Mouse (Mus musculus) embryonic stem cell, embryonic (primary cell): Measurements from ENCODE around the gene Prx.
"Not testable (repeated sequence)": the region's sequence is repeated elsewhere in the genome, so short reads cannot be mapped to it uniquely, and the experiment has no call there.

Source experiments
- CTCF ChIA-PET, 4 experiments: fragments of 300-600 bp in 2 of 4; fragments of 350-600 bp in 2 of 4; sonication (Branson Sonifier 250); formaldehyde crosslinking; loops; one replicate each; lab custom pipeline; 2022; ENCODE audit warnings: inconsistent platforms in 2 of 4; lab: Charles Lee
- POLR2A ChIA-PET, 4 experiments: fragments of 300-600 bp in 2 of 4; fragments of 350-600 bp in 2 of 4; sonication (Branson Sonifier 250); formaldehyde crosslinking; loops; one replicate each; lab custom pipeline; 2022; ENCODE audit warnings: antibody characterized with exemption in 4 of 4, inconsistent platforms in 1 of 4; lab: Charles Lee

Gene Prx

DNA sequence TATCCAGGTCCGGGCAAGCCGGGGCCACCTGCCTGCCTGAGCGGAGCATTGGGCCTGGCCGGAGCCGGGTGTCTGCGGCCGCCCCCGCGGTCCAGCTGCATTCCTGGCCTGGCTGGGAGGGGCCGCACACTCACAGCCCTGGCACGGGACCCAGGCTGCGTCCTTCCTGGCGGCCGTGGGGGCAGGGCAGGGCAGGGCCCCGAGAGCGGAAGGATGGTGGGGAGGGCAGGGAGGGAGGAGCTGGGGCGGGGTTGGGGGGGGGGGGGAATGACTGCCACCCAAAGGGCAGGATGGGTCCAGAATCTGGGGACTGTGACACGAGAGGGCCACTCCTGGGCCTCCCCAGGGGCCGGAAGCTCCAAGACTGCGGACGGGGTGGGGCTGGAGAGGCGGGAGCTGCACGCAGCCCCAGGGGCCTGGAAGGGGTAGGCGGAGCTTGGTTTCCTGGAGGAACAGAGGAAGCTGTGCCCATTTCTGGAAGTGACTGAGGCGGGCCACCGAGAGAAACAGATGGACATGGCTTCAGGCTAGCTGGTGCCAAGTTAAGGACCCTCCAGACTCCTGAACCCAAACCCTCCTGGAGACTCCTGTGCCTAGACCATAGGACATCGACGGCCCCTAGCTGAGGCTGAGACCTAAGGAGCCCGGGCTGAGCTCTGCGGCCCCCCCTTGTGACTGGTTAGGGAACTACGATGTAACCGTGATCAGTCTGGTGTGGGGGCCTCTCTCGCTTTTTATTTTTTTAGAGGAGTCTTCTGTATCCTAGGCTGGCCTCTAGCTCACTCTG, 8.4 kb upstream of the Prx start:
- POLR2A ChIA-PET = interaction anchor here (0.5 to 17.5 kb wide), 100 partner anchors 8 to 888 kb away, joined by 3 to 551 read pairs (median 4); partner anchors contain the start of genes Prx (in 3 of the 4), Sertad3 (in 3 of the 4), Akt2 (in 2 of the 4) and BC024978 (in 1 of the 4)
- CTCF ChIA-PET = interaction anchor here (0.5 to 5.5 kb wide), 92 partner anchors 9 to 1856 kb away, joined by 3 to 131 read pairs (median 4); partner anchors contain the start of genes Prx (in 3 of the 4), BC024978 (in 1 of the 4), Blvrb (in 1 of the 4) and Coq8b (in 1 of the 4)

DNA sequence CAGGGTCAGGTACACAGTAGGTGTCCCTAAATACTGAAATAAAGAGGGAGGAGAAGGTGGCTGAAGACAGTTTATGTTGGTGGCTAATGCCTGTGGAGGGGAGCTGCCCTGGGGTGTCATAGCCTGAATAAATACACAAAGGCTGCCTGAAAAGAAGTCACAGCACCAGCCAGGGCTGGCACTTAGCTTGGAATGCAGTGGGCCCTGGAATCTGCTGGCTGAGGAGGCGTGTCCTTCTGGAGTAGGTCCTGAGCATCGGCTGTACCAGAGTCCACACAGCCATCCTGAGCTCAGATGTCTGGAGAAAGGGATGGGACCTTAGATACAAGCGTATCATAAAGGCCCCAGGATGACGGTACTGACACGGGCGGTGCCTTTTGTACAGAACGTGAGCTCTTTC, 7.3 kb upstream of the Prx start:
- ChIA-PET POLR2A (interaction anchor here (0.6 to 17.5 kb wide), 36 partner anchors 8 to 313 kb away, joined by 3 to 551 read pairs (median 5); partner anchors contain the start of genes Prx (in 3 of the 4), Akt2 (in 1 of the 4), Blvrb (in 1 of the 4) and Rab4b (in 1 of the 4)), CTCF (interaction anchor here (0.6 to 5.5 kb wide), 27 partner anchors 9 to 296 kb away, joined by 3 to 131 read pairs (median 9); partner anchors contain the start of genes BC024978 (in 1 of the 4), Blvrb (in 1 of the 4), Coq8b (in 1 of the 4) and Prx (in 1 of the 4))

DNA sequence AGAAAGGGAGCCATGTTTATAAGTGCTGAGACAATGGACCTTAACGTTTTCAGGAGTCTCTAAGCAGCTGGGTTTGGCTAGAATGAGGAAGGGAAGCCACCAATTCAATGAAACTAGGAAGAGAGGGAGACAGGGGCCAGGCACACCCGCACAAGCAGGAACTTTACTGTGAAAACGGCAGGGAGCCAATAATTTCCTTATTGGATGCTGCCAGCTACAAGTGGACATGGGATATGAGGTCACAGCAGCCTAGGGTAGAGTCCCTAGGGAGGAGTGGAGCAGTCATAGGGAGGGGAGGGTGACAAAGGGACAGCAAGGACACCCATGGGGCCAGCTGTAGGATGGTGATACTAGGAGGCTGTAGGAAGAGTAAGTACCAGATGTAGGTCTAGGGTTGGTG, 6.1 kb upstream of the Prx start:
- POLR2A ChIA-PET = interaction anchor here in 3 of 4 experiments (1.0 to 17.5 kb wide), 6 partner anchors 10 to 17 kb away, joined by 3 to 551 read pairs (median 96); partner anchors contain the start of gene Prx (in 2 of the 3)
- CTCF ChIA-PET = interaction anchor here in 3 of 4 experiments (0.6 to 3.8 kb wide), 5 partner anchors 11 to 262 kb away, joined by 3 to 131 read pairs (median 3); partner anchors contain the start of gene Prx (in 1 of the 3)

DNA sequence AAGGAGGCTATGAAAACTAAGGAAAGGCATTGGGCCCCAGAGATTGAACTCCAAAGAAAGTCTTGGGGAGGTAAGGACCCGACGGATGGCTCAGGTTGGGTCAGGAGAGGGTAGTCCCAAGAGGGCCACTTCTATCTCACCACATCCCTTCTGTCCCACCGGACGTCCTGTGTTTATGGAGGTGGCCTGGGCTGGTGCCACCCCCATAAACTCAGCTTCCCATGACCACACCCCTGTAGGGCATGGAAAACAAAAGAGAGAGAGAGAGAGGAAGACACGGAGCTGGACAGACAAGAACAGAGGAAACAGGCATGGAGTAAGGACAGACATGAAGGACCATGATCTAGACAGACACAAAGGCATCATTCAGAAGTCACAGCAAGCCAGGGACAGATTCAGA, 5.7 kb upstream of the Prx start:
- ChIA-PET CTCF (interaction anchor here in 3 of 4 experiments (0.6 to 3.8 kb wide), 4 partner anchors 11 to 263 kb away, joined by 3 to 131 read pairs (median 3); partner anchors contain the start of gene Prx (in 1 of the 3)), POLR2A (interaction anchor here in 3 of 4 experiments (2.1 to 17.5 kb wide), 5 partner anchors 9 to 18 kb away, joined by 7 to 551 read pairs (median 109); partner anchors contain the start of gene Prx (in 2 of the 3))

DNA sequence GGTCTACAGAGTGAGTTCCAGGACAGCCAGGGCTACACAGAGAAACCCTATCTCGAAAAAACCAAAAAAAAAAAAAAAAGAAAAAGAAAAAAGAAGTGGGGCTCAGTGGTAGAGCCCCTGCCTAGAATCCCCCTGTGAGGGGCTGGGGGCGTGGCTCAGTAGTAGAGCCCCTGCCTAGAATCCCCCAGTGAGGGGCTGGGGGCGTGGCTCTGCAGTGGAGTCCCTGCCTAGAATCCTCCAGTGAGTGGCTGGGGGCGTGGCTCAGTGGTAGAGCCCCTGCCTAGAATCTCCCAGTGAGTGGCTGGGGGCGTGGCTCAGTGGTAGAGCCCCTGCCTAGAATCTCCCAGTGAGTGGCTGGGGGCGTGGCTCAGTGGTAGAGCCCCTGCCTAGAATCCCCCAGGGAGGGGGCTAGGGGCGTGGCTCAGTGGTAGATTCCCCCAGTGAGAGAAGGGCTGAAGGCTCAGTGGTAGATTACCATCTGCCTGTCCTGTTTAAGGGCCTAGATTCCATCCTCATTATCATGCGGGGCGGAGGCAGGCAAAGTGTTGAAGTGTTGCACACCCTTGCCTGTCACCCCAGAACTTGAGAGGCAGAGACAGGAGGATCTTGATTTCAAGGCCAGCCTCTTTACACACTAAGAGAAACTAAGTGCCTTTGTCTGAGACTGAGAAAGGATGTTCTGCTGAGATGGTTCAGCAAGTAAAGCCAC, 4.3 kb upstream of the Prx start:
- CTCF ChIA-PET = not testable (repeated sequence)
- POLR2A ChIA-PET = interaction anchor here in 3 of 4 experiments (1.0 to 17.5 kb wide), 5 partner anchors 8 to 22 kb away, joined by 4 to 551 read pairs (median 109); partner anchors contain the start of gene Prx (in 2 of the 3)

DNA sequence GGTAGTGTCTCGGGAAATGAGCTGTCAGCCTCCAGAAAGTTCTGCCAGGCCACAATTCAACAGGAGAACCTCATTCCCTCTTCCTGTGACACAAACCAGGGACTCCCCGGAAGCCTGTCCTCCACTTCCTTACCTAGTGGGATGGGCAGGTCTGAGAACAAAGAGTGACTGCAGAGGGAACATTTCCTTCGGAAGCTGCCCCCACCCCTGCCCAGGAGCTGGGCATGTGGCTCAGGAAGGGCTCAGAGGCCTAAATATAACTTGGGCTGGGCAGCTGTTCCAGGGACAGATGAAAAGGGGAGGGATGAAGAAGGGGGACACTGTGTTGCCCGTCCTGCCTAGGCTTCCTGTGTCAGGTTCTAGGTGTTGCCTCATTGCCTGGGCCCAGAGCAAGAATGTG, 2.5 kb downstream of the Prx start:
- CTCF ChIA-PET = interaction anchor here in 3 of 4 experiments (0.5 to 10.6 kb wide), 10 partner anchors 10 to 142 kb away, joined by 3 to 131 read pairs (median 4); no protein-coding TSS in a partner anchor
- POLR2A ChIA-PET = interaction anchor here (0.5 to 15.7 kb wide), 16 partner anchors 9 to 1713 kb away, joined by 3 to 551 read pairs (median 4); partner anchors contain the start of genes Sertad1 (in 3 of the 4) and Sertad3 (in 1 of the 4)

DNA sequence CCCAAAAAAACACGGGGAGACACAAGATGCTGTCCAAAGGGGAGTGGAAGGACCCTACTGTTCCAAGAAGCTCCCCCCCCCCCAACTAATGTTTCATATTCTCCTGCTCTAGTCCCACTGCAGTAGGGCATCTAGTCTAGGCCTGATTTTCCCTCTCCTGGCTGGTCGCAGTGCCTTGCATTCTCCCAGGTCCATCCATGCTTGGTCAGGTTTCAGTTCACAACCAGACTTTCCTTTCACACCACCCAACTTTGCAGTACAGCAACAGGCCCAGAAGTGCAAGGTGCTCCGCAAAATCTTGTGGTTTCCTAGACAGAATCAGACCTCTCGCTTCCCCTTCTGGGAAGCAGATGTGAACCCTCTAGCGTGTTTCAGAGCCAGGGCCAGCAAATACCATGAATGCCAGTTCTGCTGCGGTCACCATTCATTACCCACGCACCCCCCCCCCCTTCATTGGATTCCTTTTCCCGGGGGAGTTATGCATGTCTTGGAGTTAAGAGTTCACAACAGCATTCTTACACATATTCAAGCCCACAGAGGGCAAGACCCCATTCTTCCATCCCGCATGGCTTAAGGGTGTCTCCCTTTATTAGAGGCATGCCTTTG, 7.7 kb downstream of the Prx start:
- ChIA-PET POLR2A (interaction anchor here (0.5 to 15.7 kb wide), 112 partner anchors 8 to 1707 kb away, joined by 3 to 551 read pairs (median 6); partner anchors contain the start of genes Prx (in 3 of the 4), Sertad1 (in 3 of the 4), Map3k10 (in 2 of the 4) and Rab4b (in 2 of the 4)), CTCF (interaction anchor here (0.6 to 10.6 kb wide), 21 partner anchors 10 to 181 kb away, joined by 3 to 131 read pairs (median 13); partner anchors contain the start of genes Sertad1 (in 3 of the 4) and Hipk4 (in 1 of the 4))

DNA sequence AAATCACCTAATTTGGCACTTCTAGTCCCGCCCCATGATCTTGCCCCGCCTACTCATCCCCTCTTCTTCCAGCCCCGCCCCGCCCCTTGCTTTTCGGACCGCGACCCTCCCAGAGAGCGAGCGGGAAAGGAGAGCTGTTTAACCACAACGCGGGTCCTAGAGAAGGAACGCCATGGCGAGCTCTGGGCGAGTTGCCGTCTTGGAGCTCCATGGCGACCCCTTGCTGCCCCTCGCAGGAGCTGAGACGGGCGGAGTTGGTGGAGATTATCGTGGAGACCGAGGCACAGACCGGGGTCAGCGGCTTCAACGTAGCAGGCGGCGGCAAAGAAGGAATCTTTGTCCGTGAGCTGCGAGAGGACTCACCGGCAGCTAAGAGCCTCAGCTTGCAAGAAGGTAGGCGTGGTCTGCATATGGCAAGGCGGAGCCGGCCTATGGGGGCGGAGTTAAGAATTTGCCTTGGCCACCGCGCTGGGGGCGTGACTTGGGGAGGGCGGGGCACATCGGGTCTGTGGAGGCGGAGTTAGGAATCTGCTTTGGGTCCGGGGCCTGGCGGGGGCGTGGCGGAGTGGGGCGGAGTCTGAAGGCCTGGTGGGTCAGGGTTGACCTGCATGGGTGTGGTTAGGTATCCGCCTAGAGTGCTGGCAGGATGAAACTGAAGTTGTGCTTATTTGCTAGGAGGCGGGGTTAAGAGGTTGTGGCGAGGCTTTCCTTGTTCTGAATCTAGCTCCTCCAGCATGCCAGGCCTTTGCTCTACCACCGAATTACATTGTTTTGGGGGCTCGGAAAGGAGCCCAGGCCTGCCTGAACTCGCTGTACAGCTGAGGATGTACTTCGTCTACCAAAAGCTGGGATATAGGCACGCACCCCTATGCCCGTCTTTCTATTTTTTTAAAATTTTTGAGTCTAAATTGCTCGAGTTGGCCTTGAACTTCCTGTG, 8.9 kb downstream of the Prx start:
- CTCF ChIA-PET = interaction anchor here (0.6 to 10.6 kb wide), 61 partner anchors 9 to 1345 kb away, joined by 3 to 131 read pairs (median 5); partner anchors contain the start of genes Sertad1 (in 3 of the 4), Ttc9b (in 2 of the 4), Hipk4 (in 1 of the 4) and Prx (in 1 of the 4)

DNA sequence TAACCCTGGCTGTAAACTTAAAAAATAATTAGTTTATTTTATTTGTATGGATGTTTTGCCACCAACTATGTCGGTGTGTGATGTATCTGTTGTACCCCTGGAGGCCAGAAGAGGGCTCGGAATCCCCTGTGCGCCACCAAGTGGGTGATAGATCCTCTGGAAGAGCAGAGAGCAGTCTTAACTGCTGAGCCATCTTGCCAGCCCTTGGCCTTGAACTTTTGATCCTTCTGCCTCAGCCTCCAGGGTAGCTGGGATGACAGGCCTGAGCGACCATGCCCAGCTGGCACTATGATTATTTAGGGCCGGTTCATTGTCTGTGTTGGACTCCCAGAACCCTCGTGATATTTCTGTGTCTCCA, 9.5 kb downstream of the Prx start:
- ChIA-PET CTCF (interaction anchor here (0.6 to 10.6 kb wide), 35 partner anchors 8 to 1219 kb away, joined by 3 to 131 read pairs (median 6); partner anchors contain the start of genes Ttc9b (in 2 of the 4), Hipk4 (in 1 of the 4), Sertad1 (in 1 of the 4) and Zfp60 (in 1 of the 4)), POLR2A (interaction anchor here (0.6 to 15.7 kb wide), 76 partner anchors 10 to 334 kb away, joined by 3 to 551 read pairs (median 8); partner anchors contain the start of genes Sertad1 (in 3 of the 4), Prx (in 2 of the 4), Sertad3 (in 2 of the 4) and Akt2 (in 1 of the 4))

More for the DNA sequence above, 8.9 kb downstream of the Prx start:
- POLR2A ChIA-PET = interaction anchor here (0.5 to 15.7 kb wide), 174 partner anchors 9 to 1706 kb away, joined by 3 to 551 read pairs (median 5); partner anchors contain the start of genes Sertad1 (in 4 of the 4), Prx (in 3 of the 4), Sertad3 (in 3 of the 4) and Map3k10 (in 2 of the 4)

DNA sequence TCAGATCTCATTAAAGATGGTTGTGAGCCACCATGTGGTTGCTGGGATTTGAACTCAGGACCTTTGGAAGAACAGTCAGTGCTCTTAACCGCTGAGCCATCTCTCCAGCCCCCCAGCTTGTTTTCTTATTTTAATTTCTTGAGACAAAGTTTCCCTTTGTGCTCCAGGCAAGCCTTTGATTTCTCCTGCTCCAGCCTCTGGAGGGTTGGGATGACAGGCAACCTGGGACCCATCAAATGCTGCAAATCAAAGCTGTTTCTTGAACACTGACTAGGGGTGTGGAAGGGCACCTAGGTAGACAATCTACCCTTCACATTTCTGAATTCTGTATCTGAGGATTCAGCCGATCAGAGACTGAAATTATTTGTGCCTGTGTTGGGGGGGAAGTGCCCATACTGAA, 11.7 kb downstream of the Prx start:
- ChIA-PET POLR2A (interaction anchor here in 2 of 4 experiments (0.8 to 15.7 kb wide), 15 partner anchors 8 to 164 kb away, joined by 3 to 405 read pairs (median 3); partner anchors contain the start of genes Sertad1 (in 2 of the 2) and Prx (in 1 of the 2)), CTCF (interaction anchor here (0.7 to 4.4 kb wide), 14 partner anchors 9 to 61 kb away, joined by 3 to 57 read pairs (median 4); partner anchors contain the start of gene Sertad1 (in 1 of the 4))

DNA sequence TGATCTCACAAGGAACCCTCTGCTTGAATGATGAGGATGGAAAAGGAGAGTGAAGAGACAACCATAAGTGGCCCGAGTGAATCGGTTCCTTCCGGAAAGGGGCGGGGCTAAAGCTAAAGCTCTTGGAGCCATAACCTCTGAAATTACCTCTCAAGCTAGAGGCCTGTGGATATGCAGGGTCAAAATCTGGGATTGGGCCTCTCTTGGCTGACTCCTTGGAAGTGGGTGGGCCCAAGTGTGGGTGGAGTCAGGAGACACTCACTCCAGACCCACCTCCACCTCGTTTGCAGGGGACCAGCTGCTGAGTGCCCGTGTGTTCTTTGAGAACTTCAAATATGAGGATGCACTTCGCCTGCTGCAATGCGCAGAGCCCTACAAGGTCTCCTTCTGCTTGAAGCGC, 15.8 kb downstream of the Prx start:
- POLR2A ChIA-PET = interaction anchor here (0.5 to 2.0 kb wide), 17 partner anchors 9 to 206 kb away, joined by 3 to 10 read pairs (median 4); partner anchors contain the start of gene Sertad1 (in 3 of the 4)
- CTCF ChIA-PET = interaction anchor here (0.6 to 2.1 kb wide), 10 partner anchors 11 to 282 kb away, joined by 3 to 14 read pairs (median 5); partner anchors contain the start of genes Coq8b (in 1 of the 4) and Zfp607b (in 1 of the 4)

DNA sequence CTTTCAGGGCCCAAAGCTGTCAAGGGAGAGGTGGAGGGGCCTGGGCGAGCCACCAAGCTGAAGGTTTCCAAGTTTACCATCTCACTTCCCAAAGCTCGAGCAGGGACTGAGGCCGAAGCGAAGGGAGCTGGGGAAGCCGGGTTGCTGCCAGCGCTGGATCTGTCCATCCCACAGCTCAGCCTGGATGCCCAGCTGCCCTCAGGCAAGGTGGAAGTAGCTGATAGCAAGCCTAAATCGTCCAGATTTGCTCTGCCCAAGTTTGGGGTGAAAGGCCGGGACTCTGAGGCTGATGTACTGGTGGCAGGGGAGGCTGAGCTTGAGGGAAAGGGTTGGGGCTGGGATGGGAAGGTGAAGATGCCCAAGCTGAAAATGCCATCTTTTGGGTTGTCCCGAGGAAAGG, 19.2 kb downstream of the Prx start:
- ChIA-PET POLR2A (interaction anchor here in 3 of 4 experiments (0.8 to 6.6 kb wide), 17 partner anchors 8 to 51 kb away, joined by 3 to 97 read pairs (median 5); partner anchors contain the start of gene Sertad1 (in 2 of the 3)), CTCF (interaction anchor here (0.5 to 5.3 kb wide), 18 partner anchors 8 to 1783 kb away, joined by 3 to 57 read pairs (median 5); partner anchors contain the start of gene Sertad1 (in 1 of the 4))

DNA sequence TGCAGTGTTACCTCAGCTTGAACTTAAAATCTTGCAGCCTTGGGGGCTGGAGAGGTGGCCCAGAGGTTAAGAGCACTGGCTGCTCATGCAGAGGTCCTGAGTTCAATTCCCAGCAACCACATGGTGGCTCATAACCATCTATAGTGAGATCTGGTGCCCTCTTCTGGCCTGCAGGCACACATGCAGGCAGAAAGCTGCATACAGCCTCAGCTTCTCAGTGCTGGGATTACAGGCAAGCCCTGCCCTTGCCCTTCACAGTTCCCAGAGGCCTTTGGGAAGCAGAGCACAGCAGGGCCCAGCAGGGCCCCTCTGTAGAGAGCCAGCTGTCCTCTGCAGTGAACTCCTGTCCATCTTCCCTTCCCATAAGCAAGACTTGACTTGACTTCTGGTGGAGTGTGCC, 21.0 kb downstream of the Prx start:
- POLR2A ChIA-PET = interaction anchor here (0.6 to 6.6 kb wide), 65 partner anchors 9 to 324 kb away, joined by 3 to 97 read pairs (median 4); partner anchors contain the start of genes Sertad1 (in 3 of the 4), Akt2 (in 2 of the 4), BC024978 (in 1 of the 4) and Snrpa (in 1 of the 4)
- CTCF ChIA-PET = interaction anchor here (0.6 to 5.3 kb wide), 67 partner anchors 8 to 628 kb away, joined by 3 to 57 read pairs (median 4); partner anchors contain the start of genes Sertad1 (in 2 of the 4), Sertad3 (in 1 of the 4) and Zfp60 (in 1 of the 4)

DNA sequence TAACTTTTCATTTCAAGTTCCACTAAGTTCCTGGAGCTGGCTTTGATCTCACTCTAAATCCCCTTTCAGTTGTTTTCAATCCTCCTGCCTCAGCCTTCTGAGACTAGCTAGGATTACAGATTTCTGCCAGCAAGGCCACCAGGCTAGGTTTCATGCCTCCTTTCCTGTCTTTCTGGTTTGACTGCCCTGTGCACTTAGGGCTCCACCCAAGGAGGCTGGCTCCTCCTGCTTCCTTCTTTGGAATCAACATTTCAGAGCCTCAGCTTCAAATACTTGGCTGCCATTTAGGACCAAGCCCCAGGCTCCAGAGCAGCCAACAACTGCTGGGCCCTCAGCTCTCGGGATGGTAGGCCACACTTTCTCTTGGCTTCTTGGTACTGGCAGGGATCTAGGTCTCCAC, 21.5 kb downstream of the Prx start:
- ChIA-PET CTCF (interaction anchor here (0.6 to 5.3 kb wide), 66 partner anchors 7 to 628 kb away, joined by 3 to 57 read pairs (median 4); partner anchors contain the start of genes Sertad1 (in 2 of the 4), Sertad3 (in 1 of the 4) and Zfp60 (in 1 of the 4)), POLR2A (interaction anchor here (0.6 to 6.6 kb wide), 64 partner anchors 9 to 325 kb away, joined by 3 to 97 read pairs (median 4); partner anchors contain the start of genes Sertad1 (in 3 of the 4), Akt2 (in 2 of the 4), BC024978 (in 1 of the 4) and Snrpa (in 1 of the 4))
